Mouse (Mus musculus) bone marrow, adult 2 months (tissue): ENCODE data around the gene Boll.
"Not testable (repeated sequence)": the region's sequence is repeated elsewhere in the genome, so short reads cannot be mapped to it uniquely, and the experiment has no call there.

Experiments
- CTCF ChIP-seq: fragments of 200-500 bp; IDR thresholded peaks from 2 replicates; pipeline ENCODE4 v1.5.1; 2011; ENCODE audit warnings: low read length, control low read depth; ENCODE audit not compliant: control insufficient read depth, insufficient read depth
- POLR2A ChIP-seq: fragments of 200-500 bp; IDR thresholded peaks from 2 replicates; pipeline ENCODE4 v1.6.1; 2011; ENCODE audit warnings: low read depth, mild to moderate bottlenecking, control low read depth, low read length, borderline replicate concordance; ENCODE audit not compliant: control insufficient read depth

- TF ChIP-seq CTCF, POLR2A: not testable (repeated sequence)
These were observed 37.8 kb downstream of the Boll start for GRCm38 (mm10) chr1:55325496-55325895.
